Mouse (Mus musculus): ENCODE data around the gene Rbfox2. TPM values are rescaled to one million over a fixed set of nuclear protein-coding genes. Genes with fewer than 3 reads are reported as not detected.

Rbfox2 gene
- total and polyA plus RNA-seq, 3 experiments: 0.89 TPM; not detected in 2

DNA sequence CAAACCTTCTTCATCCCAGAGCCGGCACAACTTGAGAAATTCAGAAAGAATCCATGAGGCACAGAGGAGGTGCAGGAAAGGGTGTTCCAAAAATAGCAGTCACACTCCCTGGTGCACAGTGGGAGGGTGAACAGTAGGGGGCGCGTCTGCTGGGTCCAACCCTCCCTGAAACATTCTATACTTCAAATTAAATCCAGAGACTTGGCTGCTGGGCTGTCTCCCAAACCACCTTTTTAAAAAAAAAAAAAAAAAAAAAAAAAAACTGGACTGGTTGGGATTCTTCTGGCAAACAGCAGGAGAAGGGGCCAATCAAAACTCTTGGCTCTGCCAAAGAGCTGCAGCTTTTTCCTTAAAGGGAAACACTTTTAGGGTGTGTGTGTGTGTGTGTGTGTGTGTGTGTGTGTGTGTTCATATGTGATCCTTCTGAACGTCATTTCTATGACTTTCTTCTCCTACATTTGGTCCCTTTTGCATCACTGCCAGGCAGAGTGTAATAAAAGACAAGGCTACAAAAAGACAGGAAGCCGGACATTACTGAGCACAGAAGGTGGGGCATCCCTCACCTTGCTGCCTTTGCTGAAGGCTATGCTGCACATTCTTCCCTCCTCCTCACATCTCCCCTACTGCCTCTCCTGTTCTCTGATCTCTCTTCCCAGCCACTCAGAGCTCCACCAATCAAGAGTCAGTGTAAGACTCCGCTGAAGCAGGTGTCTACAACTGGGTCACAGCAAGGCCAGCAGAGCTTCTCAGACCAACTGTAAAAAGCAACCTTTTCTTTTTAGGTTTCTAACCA is 49.2 kb downstream of the Rbfox2 start:
- no peaks in the 10 kb centered on the region for H3K36me3 ChIP-seq (replicated peaks in 1 of 2; ENCODE audit: control insufficient read depth in 1 of 2, insufficient read depth in 1 of 2, low read length in 1 of 2)
- no peak overlapping the region for H3K4me3 ChIP-seq (replicated peaks in 1 of 3; ENCODE audit: low read depth in 2 of 3, low read length in 2 of 3, poor library complexity in 1 of 3)
- peaks cover 77% of the 10 kb centered on the region for H3K27me3 ChIP-seq (replicated peaks)
- no peak overlapping the region for H3K9ac ChIP-seq (ENCODE audit: insufficient read depth, low read depth)
- no peak overlapping the region for H3K27ac ChIP-seq (ENCODE audit: insufficient read depth, low read depth)
- DNase-seq (ENCODE audit: extremely low read depth): peak; percentile 11
- no peak overlapping the region for H3K4me2 ChIP-seq (ENCODE audit: insufficient read depth, low read depth, poor library complexity, severe bottlenecking)
- dilution Hi-C loops (cut with MboI; ENCODE audit: extremely low pct_ligation_motif_present, extremely low pct_unique_long_range_greater_than_20kb, low sequenced_read_pairs) (no loop called here), in situ Hi-C loops (cut with MboI; ENCODE audit: low pct_ligation_motif_present, low pct_unique_long_range_greater_than_20kb, low sequenced_read_pairs) (no loop called here)
- no peaks in the 10 kb centered on the region for H3K9me3 ChIP-seq (replicated peaks; ENCODE audit: low read length)
- TF ChIP-seq CTCF (conservative IDR thresholded peaks at IDR 0.05 in 1 of 2, IDR thresholded peaks at IDR 0.05 in 1 of 2; ENCODE audit: low read depth in 2 of 2, low read length in 2 of 2) (peak in 1 of 2 experiments; percentile 56; a peak in 2 of 4 replicates), MEF2A (IDR thresholded peaks at IDR 0.05; ENCODE audit: borderline replicate concordance, low read depth, low read length) (peak; percentile 86), MXI1 (IDR thresholded peaks at IDR 0.05; ENCODE audit: low read depth, low read length) (no peak), TBP (conservative IDR thresholded peaks at IDR 0.05; ENCODE audit: low read depth, low read length) (no peak), SMC3 (IDR thresholded peaks at IDR 0.05; ENCODE audit: low read depth, low read length) (peak; percentile 34)
- H3K4me1 ChIP-seq (ENCODE audit: control insufficient read depth in 1 of 2, insufficient read depth in 2 of 2): no peaks in the 10 kb centered on the region
- no peaks in the 10 kb centered on the region for H3K79me2 ChIP-seq (replicated peaks; ENCODE audit: control insufficient read depth, extremely low read depth, insufficient read depth, poor library complexity, severe bottlenecking)

DNA sequence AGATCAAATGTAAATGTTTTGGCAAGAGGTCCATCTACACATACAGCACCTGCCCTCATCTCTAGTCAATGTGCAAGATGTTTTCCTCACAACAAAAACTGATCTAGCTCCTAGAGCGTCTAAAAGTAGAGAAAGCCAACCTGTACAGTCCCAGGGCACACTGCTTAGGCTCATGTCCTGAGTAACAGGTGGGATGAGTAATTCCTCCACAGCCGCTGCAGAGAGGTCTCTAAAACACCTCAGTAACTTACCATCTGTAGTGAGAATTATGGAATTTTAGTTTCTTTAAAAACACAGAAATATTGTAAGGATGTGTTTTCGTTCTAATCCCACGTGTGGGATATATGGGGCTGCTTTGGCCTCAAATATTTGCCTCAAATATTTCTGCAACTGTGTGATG is 50.0 kb downstream of the Rbfox2 start:
- dilution Hi-C loops (cut with MboI; ENCODE audit: extremely low pct_ligation_motif_present, extremely low pct_unique_long_range_greater_than_20kb, low sequenced_read_pairs) (no loop called here), in situ Hi-C loops (cut with MboI; ENCODE audit: low pct_ligation_motif_present, low pct_unique_long_range_greater_than_20kb, low sequenced_read_pairs) (no loop called here)
- no peak for DNase-seq (ENCODE audit: extremely low read depth)
- TF ChIP-seq KAT2A (IDR thresholded peaks at IDR 0.05; ENCODE audit: insufficient replicate concordance, low read length) (no peak), IRF4 (IDR thresholded peaks at IDR 0.05; ENCODE audit: low read depth, low read length) (no peak), MAX (IDR thresholded peaks at IDR 0.05; ENCODE audit: low read length) (no peak), EP300 (IDR thresholded peaks at IDR 0.05; ENCODE audit: low read length) (no peak), JUND (conservative IDR thresholded peaks at IDR 0.05; ENCODE audit: low read depth, low read length) (no peak), ETS1 (conservative IDR thresholded peaks at IDR 0.05; ENCODE audit: low read depth, low read length) (no peak), CHD2 (IDR thresholded peaks at IDR 0.05; ENCODE audit: low read length) (no peak), POLR2A (IDR thresholded peaks at IDR 0.05; ENCODE audit: low read depth, low read length) (no peak), CTCF (conservative IDR thresholded peaks at IDR 0.05 in 1 of 2, IDR thresholded peaks at IDR 0.05 in 1 of 2; ENCODE audit: low read depth in 2 of 2, low read length in 2 of 2) (no peak), ZC3H11A (IDR thresholded peaks at IDR 0.05; ENCODE audit: low read depth, low read length) (no peak), NELFE (IDR thresholded peaks at IDR 0.05; ENCODE audit: low read depth, low read length) (no peak), ZKSCAN1 (IDR thresholded peaks at IDR 0.05; ENCODE audit: borderline replicate concordance, low read depth, low read length) (no peak), MAFK (IDR thresholded peaks at IDR 0.05; ENCODE audit: insufficient replicate concordance, low read length) (no peak), MAZ (IDR thresholded peaks at IDR 0.05; ENCODE audit: low read depth, low read length) (no peak), CHD1 (IDR thresholded peaks at IDR 0.05; ENCODE audit: low read depth, low read length) (no peak), USF1 (IDR thresholded peaks at IDR 0.05; ENCODE audit: low read depth, low read length) (no peak), RAD21 (IDR thresholded peaks at IDR 0.05; ENCODE audit: low read depth, low read length) (no peak), ZNF384 (IDR thresholded peaks at IDR 0.05; ENCODE audit: low read depth, low read length) (no peak), TCF12 (IDR thresholded peaks at IDR 0.05; ENCODE audit: low read depth, low read length) (no peak), RCOR1 (conservative IDR thresholded peaks at IDR 0.05; ENCODE audit: low read depth, low read length) (no peak)
- Histone ChIP-seq H3K4me1 (ENCODE audit: control insufficient read depth in 1 of 2, insufficient read depth in 2 of 2) (no peaks in the 10 kb centered on the region), H3K4me2 (ENCODE audit: insufficient read depth, low read depth, poor library complexity, severe bottlenecking) (no peak overlapping the region), H3K9me3 (replicated peaks; ENCODE audit: low read length) (no peaks in the 10 kb centered on the region), H3K4me3 (replicated peaks in 1 of 3; ENCODE audit: low read depth in 2 of 3, low read length in 2 of 3, poor library complexity in 1 of 3) (no peak overlapping the region), H3K27me3 (replicated peaks) (peaks cover 80% of the 10 kb centered on the region), H3K27ac (ENCODE audit: insufficient read depth, low read depth) (no peak overlapping the region), H3K79me2 (replicated peaks; ENCODE audit: control insufficient read depth, extremely low read depth, insufficient read depth, poor library complexity, severe bottlenecking) (no peaks in the 10 kb centered on the region), H3K36me3 (replicated peaks in 1 of 2; ENCODE audit: control insufficient read depth in 1 of 2, insufficient read depth in 1 of 2, low read length in 1 of 2) (no peaks in the 10 kb centered on the region), H3K9ac (ENCODE audit: insufficient read depth, low read depth) (no peak overlapping the region)
